Mouse (Mus musculus) G1E (cell line): Measurements from ENCODE around the gene Gabpb1. TPM values are rescaled to one million over a fixed set of nuclear protein-coding genes. Genes with fewer than 3 reads are reported as not detected.
A peak's percentile ranks its signal among the peaks of the same experiment; 100 is the strongest.

Source experiments
- ATAC-seq: 2 replicates; pipeline ENCODE4 v1.8.0; 2016; ENCODE audit warnings: mild to moderate bottlenecking; ENCODE audit not compliant: insufficient number of reproducible peaks, poor library complexity, low FRiP score, severe bottlenecking; ENCODE audit errors: extremely low read depth
- DNase-seq: peaks from one replicate; pipeline ENCODE4 v3.0.0; 2012; ENCODE audit warnings: low spot score
- H3K27me3 ChIP-seq: 2 replicates; pipeline ENCODE4 v1.6.1; 2012; ENCODE audit warnings: mild to moderate bottlenecking, low read length, inconsistent platforms; ENCODE audit not compliant: insufficient read depth
- H3K36me3 ChIP-seq: replicated peaks from 2 replicates; pipeline ENCODE3; 2012; ENCODE audit warnings: mild to moderate bottlenecking, inconsistent platforms
- H3K4me1 ChIP-seq: 2 replicates; pipeline ENCODE4 v1.6.1; 2012; ENCODE audit warnings: low read depth, low read length, inconsistent platforms, mixed read lengths; ENCODE audit not compliant: insufficient read depth
- H3K4me3 ChIP-seq: 2 replicates; pipeline ENCODE4 v1.5.1; 2012; ENCODE audit warnings: low read depth, mild to moderate bottlenecking, inconsistent platforms, low read length, moderate library complexity, mixed read lengths
- H3K9me3 ChIP-seq: replicated peaks from 2 replicates; pipeline ENCODE4 v1.6.1; 2012; ENCODE audit warnings: inconsistent platforms
- CTCF ChIP-seq: IDR thresholded peaks from 2 replicates; pipeline ENCODE4 v1.5.1; 2012; ENCODE audit warnings: low read depth, low read length, inconsistent platforms, mixed read lengths
- GATA1 ChIP-seq: IDR thresholded peaks from 2 replicates; pipeline ENCODE4 v1.6.1; 2012; ENCODE audit warnings: borderline replicate concordance, low read length, inconsistent platforms, mixed read lengths
- GATA2 ChIP-seq: IDR thresholded peaks from 2 replicates; pipeline ENCODE4 v1.6.1; 2012; ENCODE audit warnings: low read depth, low read length, inconsistent platforms, borderline replicate concordance
- POLR2AphosphoS5 ChIP-seq: IDR thresholded peaks from 2 replicates; pipeline ENCODE4 v1.6.1; 2012; ENCODE audit warnings: low read depth, low read length, inconsistent platforms; ENCODE audit not compliant: insufficient replicate concordance
- TAL1 ChIP-seq: conservative IDR thresholded peaks from 2 replicates; pipeline ENCODE4 v1.6.1; 2012; ENCODE audit warnings: low read depth, low read length, inconsistent platforms, mixed read lengths
- polyA plus RNA-seq: library from polyadenylated mRNA; stranded (reverse); fragments of >175 nt; gene quantifications from 2 replicates; pipeline ENCODE4 v1.2.3, GENCODE M21; 2012
- total RNA-seq, 2 experiments: library from RNA; stranded (forward) in 1 of 2; stranded (reverse) in 1 of 2; fragments of 200-1000 nt in 1 of 2; fragments of >200 nt in 1 of 2; fragmentation: Nextera tagmentation in 1 of 2; gene quantifications; 2 replicates each; pipeline ENCODE4 v1.2.3; 2014 to 2017

Gene Gabpb1
- total and polyA plus RNA-seq, 3 experiments: 3.9 to 71.9 (median 26.2) TPM

GRCm38 (mm10) chr2:126695285-126695684, 19.1 kb upstream of the Gabpb1 start:
- DNase-seq: no peak
- Histone ChIP-seq H3K9me3 (no peaks in the 10 kb centered on the region), H3K4me3 (no peak overlapping the region), H3K4me1 (no peaks in the 10 kb centered on the region), H3K27me3 (peaks cover 46% of the 10 kb centered on the region), H3K36me3 (no peaks in the 10 kb centered on the region)
- no peak for ATAC-seq
- TF ChIP-seq CTCF (no peak), GATA2 (no peak), TAL1 (no peak), GATA1 (no peak), POLR2AphosphoS5 (no peak)

DNA sequence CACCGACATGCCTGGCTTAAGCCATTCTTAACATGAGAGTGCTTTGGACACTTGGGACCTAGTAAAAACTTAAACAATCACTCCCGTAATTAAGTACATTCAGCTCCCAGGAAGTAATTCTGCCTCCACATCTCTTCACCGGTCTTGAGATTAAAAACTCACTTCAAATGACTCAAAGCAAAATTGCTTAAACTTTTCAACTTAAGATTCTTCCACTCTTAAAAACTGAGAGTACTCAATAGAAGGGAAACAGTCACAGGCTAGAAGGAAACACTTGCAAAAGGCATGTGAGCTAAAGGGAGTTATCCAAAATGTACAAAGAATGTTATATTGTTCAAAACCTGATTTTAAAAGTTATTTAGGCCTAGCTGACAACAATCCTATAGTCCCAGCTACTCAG, 15.2 kb upstream of the Gabpb1 start:
- no peaks in the 10 kb centered on the region for H3K36me3 ChIP-seq
- ATAC-seq: no peak
- H3K4me3 ChIP-seq: no peak overlapping the region
- no peaks in the 10 kb centered on the region for H3K9me3 ChIP-seq
- TF ChIP-seq GATA1: no peak
- no peak for TF ChIP-seq TAL1
- no peak for TF ChIP-seq POLR2AphosphoS5
- no peak for TF ChIP-seq CTCF
- no peak for TF ChIP-seq GATA2
- no peak for DNase-seq
- peaks cover 43% of the 10 kb centered on the region for H3K27me3 ChIP-seq
- H3K4me1 ChIP-seq: no peaks in the 10 kb centered on the region

DNA sequence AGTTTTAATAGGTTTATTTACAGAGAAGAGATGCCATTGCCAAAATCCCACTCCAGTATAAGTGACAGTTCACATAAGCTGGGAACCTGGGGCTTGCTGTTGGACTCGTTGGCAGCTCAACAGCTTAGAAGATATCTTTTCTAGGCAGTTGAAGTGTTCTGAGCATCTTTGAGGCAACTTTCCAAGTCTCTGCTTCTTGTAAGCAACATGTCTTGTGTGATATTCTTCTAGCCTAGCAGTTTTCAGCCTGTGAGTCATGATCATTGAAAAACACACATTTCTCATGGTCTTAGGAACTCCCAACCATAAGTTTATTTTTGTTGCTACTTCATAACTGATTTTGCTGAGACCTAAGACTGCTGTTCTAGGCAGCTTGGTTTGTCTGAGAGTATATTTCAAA, 6.8 kb upstream of the Gabpb1 start:
- H3K9me3 ChIP-seq: no peaks in the 10 kb centered on the region
- peaks cover 29% of the 10 kb centered on the region for H3K36me3 ChIP-seq
- H3K27me3 ChIP-seq: no peaks in the 10 kb centered on the region
- H3K4me3 ChIP-seq: no peak overlapping the region
- no peak for DNase-seq
- no peak for ATAC-seq
- H3K4me1 ChIP-seq: peaks cover 11% of the 10 kb centered on the region
- TF ChIP-seq GATA1 (no peak), CTCF (no peak), GATA2 (no peak), TAL1 (no peak), POLR2AphosphoS5 (no peak)

DNA sequence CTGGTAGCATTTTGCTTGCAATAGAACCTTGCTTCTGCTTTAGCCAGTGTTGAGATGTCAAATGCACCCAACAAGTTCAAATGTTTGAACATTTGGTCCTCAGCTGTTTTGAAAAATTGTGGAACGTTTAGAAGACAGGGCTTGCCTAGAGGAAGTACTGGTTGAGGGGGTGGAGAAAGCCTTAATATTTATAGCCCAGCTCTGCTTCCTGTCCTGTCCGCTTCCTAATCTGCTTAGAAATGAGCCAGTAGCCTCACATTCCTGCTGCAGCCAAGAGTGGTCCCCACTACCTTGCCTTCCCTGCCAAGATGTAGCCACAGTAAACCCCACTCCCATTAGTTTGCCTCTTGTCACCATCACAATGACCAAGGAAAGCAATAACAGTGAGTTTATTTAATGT, 6.2 kb upstream of the Gabpb1 start:
- Histone ChIP-seq H3K4me1 (peaks cover 15% of the 10 kb centered on the region), H3K36me3 (peaks cover 34% of the 10 kb centered on the region), H3K9me3 (no peaks in the 10 kb centered on the region), H3K27me3 (no peaks in the 10 kb centered on the region), H3K4me3 (no peak overlapping the region)
- no peak for TF ChIP-seq CTCF
- no peak for TF ChIP-seq TAL1
- TF ChIP-seq POLR2AphosphoS5: no peak
- TF ChIP-seq GATA2: no peak
- TF ChIP-seq GATA1: no peak
- DNase-seq: no peak
- ATAC-seq: no peak

GRCm38 (mm10) chr2:126677366-126677765, 1.2 kb upstream of the Gabpb1 start:
- H3K4me1 ChIP-seq: peaks cover 27% of the 10 kb centered on the region
- no peak overlapping the region for H3K4me3 ChIP-seq
- H3K9me3 ChIP-seq: no peaks in the 10 kb centered on the region
- H3K27me3 ChIP-seq: no peaks in the 10 kb centered on the region
- TF ChIP-seq TAL1 (no peak), CTCF (no peak), GATA1 (no peak), POLR2AphosphoS5 (no peak), GATA2 (no peak)
- H3K36me3 ChIP-seq: peaks cover 25% of the 10 kb centered on the region
- DNase-seq (no peak), ATAC-seq (no peak)

DNA sequence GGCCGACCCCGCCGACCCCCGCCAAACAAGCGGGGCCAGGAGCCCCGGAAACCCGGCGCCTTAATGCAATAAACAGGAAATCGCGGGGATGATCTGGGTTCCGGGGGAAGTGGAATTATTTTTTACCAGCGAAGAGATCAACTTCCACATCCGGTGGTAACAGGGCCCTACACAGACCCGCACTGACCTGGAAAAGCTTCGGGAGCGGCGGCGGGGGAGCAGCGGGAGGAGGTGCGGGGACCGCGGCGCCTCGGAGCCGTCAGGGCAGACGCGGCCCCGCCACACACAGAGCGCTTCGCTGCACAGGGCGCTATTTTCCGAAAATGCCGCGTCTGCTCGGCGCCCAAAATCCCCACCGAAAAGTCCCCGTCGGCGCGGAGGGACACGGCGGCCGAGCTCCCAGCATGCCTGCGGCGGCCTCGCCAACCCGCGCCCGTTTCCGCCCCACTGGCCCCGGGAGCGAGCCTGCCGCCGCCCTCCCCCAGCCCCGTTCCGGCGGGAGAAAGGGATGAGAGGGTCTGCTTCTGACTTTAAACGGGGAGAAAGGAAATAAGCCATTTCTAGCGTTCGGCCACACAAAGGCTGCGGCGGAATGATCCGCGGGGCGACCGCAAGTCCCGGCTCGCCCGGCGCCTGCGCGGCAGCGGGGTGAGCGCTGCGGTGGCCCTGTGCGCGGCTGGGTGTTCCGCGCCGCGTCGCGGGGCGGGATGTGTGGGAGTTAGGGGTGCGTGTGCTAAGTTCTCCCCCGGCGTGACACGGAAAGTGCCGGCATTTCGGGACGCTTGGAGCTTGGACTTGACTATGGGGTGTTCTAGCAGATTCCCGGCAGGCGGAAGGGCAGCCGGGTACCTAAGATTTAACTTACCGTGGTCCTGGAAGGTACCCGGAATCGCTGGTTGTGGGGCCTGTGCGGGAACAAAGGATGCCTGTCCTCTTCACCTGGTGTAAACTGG, 692 bp downstream of the Gabpb1 start:
- Histone ChIP-seq H3K4me3 (peak overlapping the region; percentile 89), H3K27me3 (no peaks in the 10 kb centered on the region), H3K9me3 (no peaks in the 10 kb centered on the region), H3K4me1 (peaks cover 29% of the 10 kb centered on the region), H3K36me3 (peaks cover 25% of the 10 kb centered on the region)
- TF ChIP-seq GATA1: no peak
- TF ChIP-seq CTCF: no peak
- TF ChIP-seq GATA2: no peak
- TF ChIP-seq TAL1: no peak
- no peak for TF ChIP-seq POLR2AphosphoS5
- DNase-seq: peak; percentile 96
- ATAC-seq: peak; percentile 47
